Mouse (Mus musculus) inflammation-experienced regulatory T-cells, adult 6 months (primary cell): ENCODE data around the gene Gm21294. TPM values are rescaled to one million over a fixed set of nuclear protein-coding genes. Genes with fewer than 3 reads are reported as not detected.
"Not testable (repeated sequence)": the region's sequence is repeated elsewhere in the genome, so short reads cannot be mapped to it uniquely, and the experiment has no call there.

Experiments used
- ATAC-seq: one replicate; pipeline ENCODE4 v1.8.0; 2017
- polyA plus RNA-seq, 3 experiments: library from polyadenylated mRNA; unstranded; fragments of 100-300 nt; shearing (Covaris generic); gene quantifications; one replicate each; pipeline ENCODE4 v1.2.1; 2017

Gm21294 gene
- not detected for polyA plus RNA-seq

DNA sequence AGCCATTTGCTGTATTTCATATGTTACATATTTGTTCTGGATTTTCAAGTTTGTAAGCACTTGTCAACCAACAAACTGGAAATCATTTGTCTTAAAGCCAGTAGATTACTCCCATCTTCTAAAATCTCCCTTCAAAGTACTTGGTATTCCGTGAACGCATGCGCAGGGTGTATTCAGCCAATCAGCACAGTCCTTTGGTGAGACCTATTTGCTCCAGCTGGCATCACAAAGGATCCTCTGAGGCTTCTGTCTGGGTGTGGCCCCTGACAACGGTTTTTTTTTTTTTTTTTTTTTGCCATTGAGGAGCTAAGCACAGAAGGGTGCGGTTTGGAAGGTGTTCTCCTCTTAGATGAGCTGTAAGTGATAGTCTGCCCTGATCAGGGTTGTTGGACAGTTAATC, at the start of gene Gm21294:
TSS of gene Gm21294 (plus strand) at position 301 of the 400 bp plus-strand sequence.
- not testable (repeated sequence) for ATAC-seq

DNA sequence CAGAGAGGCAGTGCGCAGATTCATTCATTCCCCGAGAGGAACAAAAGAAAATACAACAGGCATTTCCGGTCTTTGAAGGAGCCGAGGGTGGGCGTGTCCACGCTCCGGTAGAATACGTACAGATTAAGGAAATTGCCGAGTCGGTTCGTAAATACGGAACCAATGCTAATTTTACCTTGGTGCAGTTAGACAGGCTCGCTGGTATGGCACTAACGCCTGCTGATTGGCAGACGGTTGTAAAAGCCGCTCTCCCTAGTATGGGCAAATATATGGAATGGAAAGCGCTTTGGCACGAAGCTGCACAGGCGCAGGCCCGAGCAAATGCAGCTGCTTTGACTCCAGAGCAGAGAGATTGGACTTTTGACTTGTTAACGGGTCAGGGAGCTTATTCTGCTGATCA, 73.6 kb downstream of the Gm21294 start:
- ATAC-seq = not testable (repeated sequence)
